Mouse (Mus musculus): Measurements from ENCODE around the gene Erg28. TPM values are rescaled to one million over a fixed set of nuclear protein-coding genes. Genes with fewer than 3 reads are reported as not detected.

Erg28 gene
- 109 and 114 TPM in 2 replicates for polyA plus RNA-seq (2015; fragmentation: Nextera tagmentation; extraction: Ambion mirVana)

DNA sequence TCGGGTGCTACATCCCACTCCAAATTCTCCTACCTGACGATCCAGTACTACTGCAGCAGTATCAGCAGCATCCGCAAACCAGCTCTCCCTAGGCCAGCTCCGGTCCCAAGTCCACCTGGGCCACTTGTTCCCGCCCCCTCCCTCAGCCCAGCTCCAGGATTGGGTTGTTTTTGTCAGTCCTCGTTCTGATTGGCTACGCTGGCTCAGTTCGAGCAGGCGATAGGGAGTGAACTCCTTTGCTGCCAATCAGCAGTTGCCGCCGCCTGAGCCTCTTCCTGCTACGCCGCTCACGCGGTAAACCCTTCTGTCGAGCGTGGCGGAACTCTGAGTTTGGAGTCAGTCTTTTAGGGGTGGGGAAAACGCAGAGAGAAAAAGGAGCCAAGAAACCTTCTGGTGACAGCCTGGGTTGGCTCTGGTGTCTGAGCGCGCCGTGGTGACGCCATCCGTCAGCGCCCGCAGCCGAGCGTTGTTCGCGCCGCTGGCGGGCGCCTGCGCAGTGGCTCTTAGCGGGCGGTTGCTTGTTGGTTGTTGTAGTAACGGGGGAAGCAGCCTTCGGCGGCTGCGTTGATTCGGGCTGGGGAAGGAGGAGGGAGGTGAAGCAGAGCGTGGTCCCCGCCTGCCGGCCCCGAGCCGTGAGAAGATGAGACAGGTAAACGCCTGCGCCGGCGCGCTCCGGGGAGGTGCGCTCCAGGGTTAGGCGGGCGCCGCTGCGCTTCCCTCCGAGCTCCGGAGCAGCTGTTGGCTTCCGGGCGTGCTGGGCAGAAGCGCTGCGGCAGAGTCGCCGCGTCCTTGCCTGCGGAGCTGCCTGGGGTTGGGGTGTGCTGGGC, at the start of gene Erg28, which contains the start of gene Ttll5:
Gene Erg28, minus strand, starts transcription at position 113 of the 827 bp plus-strand sequence.
Gene Ttll5, plus strand, starts transcription at position 222 of the 827 bp plus-strand sequence.
- Histone ChIP-seq H3K27ac (ENCODE audit: low read depth, low read length) (peak within 1 kb of the TSS; percentile 97), H3K9ac (ENCODE audit: low read depth, low read length) (peak within 1 kb of the TSS; percentile 82), H3K4me2 (ENCODE audit: low read length) (peak within 1 kb of the TSS; percentile 88), H3K27me3 (replicated peaks; ENCODE audit: control insufficient read depth, insufficient read depth, low read length) (no peaks in the 10 kb centered on the region), H3K4me3 (ENCODE audit: low read length) (peak within 1 kb of the TSS; percentile 85), H3K9me3 (ENCODE audit: control insufficient read depth, low read length) (no peaks in the 10 kb centered on the region), H3K4me1 (ENCODE audit: control insufficient read depth, insufficient read depth, low read depth, low read length) (peaks cover 21% of the 10 kb centered on the region), H3K36me3 (ENCODE audit: control insufficient read depth, insufficient read depth, low read length) (peaks cover 4% of the 10 kb centered on the region)
- 0% methylated on average over 65 of the region's 67 CpGs for WGBS
- peak; percentile 98 for ATAC-seq

- Histone ChIP-seq H3K27ac (ENCODE audit: low read depth, low read length) (peak overlapping the region; percentile 3; the same call in 1 of the 2 replicates), H3K27me3 (replicated peaks; ENCODE audit: control insufficient read depth, insufficient read depth, low read length) (no peaks in the 10 kb centered on the region), H3K36me3 (ENCODE audit: control insufficient read depth, insufficient read depth, low read length) (no peaks in the 10 kb centered on the region), H3K4me2 (ENCODE audit: low read length) (no peak overlapping the region), H3K4me3 (ENCODE audit: low read length) (no peak overlapping the region), H3K4me1 (ENCODE audit: control insufficient read depth, insufficient read depth, low read depth, low read length) (peaks cover 8% of the 10 kb centered on the region; the same call in 1 of the 2 replicates), H3K9ac (ENCODE audit: low read depth, low read length) (no peak overlapping the region), H3K9me3 (ENCODE audit: control insufficient read depth, low read length) (no peaks in the 10 kb centered on the region)
- 35% methylated on average over 6 of the region's 6 CpGs for WGBS
- ATAC-seq: peak; percentile 81
Measured at GRCm38 (mm10) chr12:85869423-85869822, 45.1 kb upstream of the Erg28 start.

DNA sequence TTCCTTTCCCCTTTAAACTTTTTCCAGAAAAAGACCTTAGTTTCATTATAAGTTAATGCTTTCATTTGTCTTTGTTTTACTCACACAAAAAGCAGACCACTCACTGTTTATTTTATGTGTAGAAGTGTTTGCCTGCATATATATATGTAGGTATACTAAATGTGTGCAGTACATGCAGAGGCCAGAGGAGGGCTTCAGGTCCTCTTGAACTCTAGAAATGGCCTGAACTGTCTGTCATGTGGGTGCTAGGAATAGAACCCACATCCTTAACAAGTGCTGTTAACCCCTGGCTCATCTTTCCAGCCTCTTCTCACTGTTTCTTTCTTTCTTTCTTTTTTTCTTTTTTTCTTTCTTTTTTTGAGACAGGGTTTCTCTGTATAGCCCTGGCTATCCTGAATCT, 42.8 kb upstream of the Erg28 start:
- no peaks in the 10 kb centered on the region for H3K9me3 ChIP-seq (ENCODE audit: control insufficient read depth, low read length)
- no peak overlapping the region for H3K9ac ChIP-seq (ENCODE audit: low read depth, low read length)
- H3K36me3 ChIP-seq (ENCODE audit: control insufficient read depth, insufficient read depth, low read length): 0 out of 2 replicates have a peak, but pooled peaks cover 2% of the 10 kb centered on the region
- H3K27me3 ChIP-seq (replicated peaks; ENCODE audit: control insufficient read depth, insufficient read depth, low read length): no peaks in the 10 kb centered on the region
- peaks cover 8% of the 10 kb centered on the region; the same call in 1 of the 2 replicates for H3K4me1 ChIP-seq (ENCODE audit: control insufficient read depth, insufficient read depth, low read depth, low read length)
- ATAC-seq: no peak
- no peak overlapping the region for H3K27ac ChIP-seq (ENCODE audit: low read depth, low read length)
- no peak overlapping the region for H3K4me3 ChIP-seq (ENCODE audit: low read length)
- no peak overlapping the region for H3K4me2 ChIP-seq (ENCODE audit: low read length)

DNA sequence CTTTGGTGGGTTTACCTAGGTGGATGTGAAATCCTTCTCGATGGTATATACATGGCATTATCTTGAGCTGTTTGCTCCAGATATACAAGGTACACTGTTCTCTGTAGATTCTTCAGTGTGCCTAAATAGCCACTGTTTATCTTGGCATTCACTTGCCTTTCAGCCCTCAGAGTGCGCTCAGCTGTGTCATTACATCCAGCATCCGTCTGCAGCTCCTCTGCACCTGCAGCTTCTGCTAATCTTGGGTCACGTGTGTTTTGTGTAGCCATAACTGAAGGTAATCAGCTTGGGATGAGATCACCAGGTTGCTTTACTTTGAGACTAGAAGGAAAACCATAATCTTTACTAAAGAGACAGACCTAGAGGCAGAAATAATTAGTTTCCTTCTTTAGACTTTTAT, 42.3 kb upstream of the Erg28 start:
- no peak overlapping the region for H3K9ac ChIP-seq (ENCODE audit: low read depth, low read length)
- H3K4me3 ChIP-seq (ENCODE audit: low read length): no peak overlapping the region
- H3K4me2 ChIP-seq (ENCODE audit: low read length): no peak overlapping the region
- no peaks in the 10 kb centered on the region for H3K27me3 ChIP-seq (replicated peaks; ENCODE audit: control insufficient read depth, insufficient read depth, low read length)
- WGBS: 72% methylated on average over 4 of the region's 4 CpGs
- 0 out of 2 replicates have a peak, but pooled peaks cover 2% of the 10 kb centered on the region for H3K36me3 ChIP-seq (ENCODE audit: control insufficient read depth, insufficient read depth, low read length)
- H3K27ac ChIP-seq (ENCODE audit: low read depth, low read length): no peak overlapping the region
- ATAC-seq: no peak
- H3K4me1 ChIP-seq (ENCODE audit: control insufficient read depth, insufficient read depth, low read depth, low read length): peaks cover 8% of the 10 kb centered on the region; the same call in 1 of the 2 replicates
- H3K9me3 ChIP-seq (ENCODE audit: control insufficient read depth, low read length): no peaks in the 10 kb centered on the region

GRCm38 (mm10) chr12:85865526-85865925, 41.2 kb upstream of the Erg28 start:
- no peaks in the 10 kb centered on the region for H3K27me3 ChIP-seq (replicated peaks; ENCODE audit: control insufficient read depth, insufficient read depth, low read length)
- 0 out of 2 replicates have a peak, but pooled peaks cover 2% of the 10 kb centered on the region for H3K36me3 ChIP-seq (ENCODE audit: control insufficient read depth, insufficient read depth, low read length)
- no peak overlapping the region for H3K4me3 ChIP-seq (ENCODE audit: low read length)
- no peak overlapping the region for H3K27ac ChIP-seq (ENCODE audit: low read depth, low read length)
- ATAC-seq: peak; percentile 45; the same call in 1 of the 2 replicates
- no peaks in the 10 kb centered on the region for H3K9me3 ChIP-seq (ENCODE audit: control insufficient read depth, low read length)
- no peak overlapping the region for H3K4me2 ChIP-seq (ENCODE audit: low read length)
- 80% methylated on average over 3 of the region's 3 CpGs for WGBS
- peaks cover 8% of the 10 kb centered on the region; the same call in 1 of the 2 replicates for H3K4me1 ChIP-seq (ENCODE audit: control insufficient read depth, insufficient read depth, low read depth, low read length)
- no peak overlapping the region for H3K9ac ChIP-seq (ENCODE audit: low read depth, low read length)

DNA sequence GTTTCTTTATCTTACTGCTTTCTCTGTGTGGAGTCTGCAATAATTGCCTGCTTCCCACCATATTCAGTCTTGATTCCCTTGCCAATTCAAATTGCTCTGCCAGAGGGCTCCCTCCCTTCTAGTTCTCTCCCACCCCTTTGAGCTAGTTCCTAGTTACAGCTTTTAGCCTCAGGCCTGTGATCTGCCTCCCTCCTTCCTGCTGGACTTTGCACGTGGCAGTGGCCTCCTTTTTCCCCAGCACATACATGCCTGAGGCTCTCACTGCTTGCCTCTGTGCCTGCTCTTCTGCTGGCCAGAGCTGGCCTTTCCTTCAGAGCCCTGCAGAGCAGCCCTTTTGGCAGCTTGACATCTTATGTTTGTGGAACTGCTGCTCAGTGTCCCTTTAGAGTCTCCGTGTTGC, 38.2 kb upstream of the Erg28 start:
- Histone ChIP-seq H3K36me3 (ENCODE audit: control insufficient read depth, insufficient read depth, low read length) (0 out of 2 replicates have a peak, but pooled peaks cover 4% of the 10 kb centered on the region), H3K9me3 (ENCODE audit: control insufficient read depth, low read length) (no peaks in the 10 kb centered on the region), H3K4me1 (ENCODE audit: control insufficient read depth, insufficient read depth, low read depth, low read length) (no peaks in the 10 kb centered on the region; the same call in 1 of the 2 replicates), H3K27me3 (replicated peaks; ENCODE audit: control insufficient read depth, insufficient read depth, low read length) (no peaks in the 10 kb centered on the region), H3K27ac (ENCODE audit: low read depth, low read length) (no peak overlapping the region), H3K9ac (ENCODE audit: low read depth, low read length) (no peak overlapping the region), H3K4me3 (ENCODE audit: low read length) (no peak overlapping the region), H3K4me2 (ENCODE audit: low read length) (no peak overlapping the region)
- peak; percentile 65 for ATAC-seq
- 43% methylated on average over 2 of the region's 2 CpGs for WGBS

- Histone ChIP-seq H3K4me3 (ENCODE audit: low read length) (no peak overlapping the region), H3K36me3 (ENCODE audit: control insufficient read depth, insufficient read depth, low read length) (0 out of 2 replicates have a peak, but pooled peaks cover 5% of the 10 kb centered on the region), H3K9me3 (ENCODE audit: control insufficient read depth, low read length) (no peaks in the 10 kb centered on the region), H3K4me2 (ENCODE audit: low read length) (no peak overlapping the region), H3K4me1 (ENCODE audit: control insufficient read depth, insufficient read depth, low read depth, low read length) (no peaks in the 10 kb centered on the region; the same call in 1 of the 2 replicates), H3K27ac (ENCODE audit: low read depth, low read length) (no peak overlapping the region), H3K9ac (ENCODE audit: low read depth, low read length) (no peak overlapping the region), H3K27me3 (replicated peaks; ENCODE audit: control insufficient read depth, insufficient read depth, low read length) (no peaks in the 10 kb centered on the region)
- WGBS: 47% methylated on average over 3 of the region's 3 CpGs
- no peak for ATAC-seq
Measured at GRCm38 (mm10) chr12:85859511-85860189, 35.3 kb upstream of the Erg28 start.

- no peaks in the 10 kb centered on the region; the same call in 1 of the 2 replicates for H3K4me1 ChIP-seq (ENCODE audit: control insufficient read depth, insufficient read depth, low read depth, low read length)
- H3K9ac ChIP-seq (ENCODE audit: low read depth, low read length): no peak overlapping the region
- no peak for ATAC-seq
- 0 out of 2 replicates have a peak, but pooled peaks cover 5% of the 10 kb centered on the region for H3K36me3 ChIP-seq (ENCODE audit: control insufficient read depth, insufficient read depth, low read length)
- no peak overlapping the region for H3K27ac ChIP-seq (ENCODE audit: low read depth, low read length)
- H3K27me3 ChIP-seq (replicated peaks; ENCODE audit: control insufficient read depth, insufficient read depth, low read length): no peaks in the 10 kb centered on the region
- 72% methylated on average over 3 of the region's 3 CpGs for WGBS
- H3K4me2 ChIP-seq (ENCODE audit: low read length): no peak overlapping the region
- H3K9me3 ChIP-seq (ENCODE audit: control insufficient read depth, low read length): no peaks in the 10 kb centered on the region
- H3K4me3 ChIP-seq (ENCODE audit: low read length): no peak overlapping the region
Measured at GRCm38 (mm10) chr12:85859111-85859510, 34.8 kb upstream of the Erg28 start.

GRCm38 (mm10) chr12:85857300-85857699, 33.0 kb upstream of the Erg28 start:
- H3K36me3 ChIP-seq (ENCODE audit: control insufficient read depth, insufficient read depth, low read length): 0 out of 2 replicates have a peak, but pooled peaks cover 3% of the 10 kb centered on the region
- no peak overlapping the region for H3K9ac ChIP-seq (ENCODE audit: low read depth, low read length)
- no peak for ATAC-seq
- no peak overlapping the region for H3K4me3 ChIP-seq (ENCODE audit: low read length)
- H3K9me3 ChIP-seq (ENCODE audit: control insufficient read depth, low read length): no peaks in the 10 kb centered on the region
- H3K4me1 ChIP-seq (ENCODE audit: control insufficient read depth, insufficient read depth, low read depth, low read length): no peaks in the 10 kb centered on the region
- WGBS: 93% methylated on average over 7 of the region's 7 CpGs
- H3K27me3 ChIP-seq (replicated peaks; ENCODE audit: control insufficient read depth, insufficient read depth, low read length): no peaks in the 10 kb centered on the region
- no peak overlapping the region for H3K4me2 ChIP-seq (ENCODE audit: low read length)
- no peak overlapping the region for H3K27ac ChIP-seq (ENCODE audit: low read depth, low read length)
